Mouse (Mus musculus) hindbrain, embryonic 15.5 days (tissue): ENCODE results near the gene Slc15a3. TPM values are rescaled to one million over a fixed set of nuclear protein-coding genes. Genes with fewer than 3 reads are reported as not detected.

Experiments used
- ATAC-seq: fragments of 200-750 bp; cut with Nextera tagmentation; 2 replicates; pipeline ENCODE4 v1.8.0; 2017; ENCODE audit warnings: low read depth, moderate number of reproducible peaks, moderate TSS enrichment; ENCODE audit not compliant: low FRiP score
- H3K27ac ChIP-seq: fragments of 300-500 bp; sonication (generic); replicated peaks from 2 replicates; pipeline ENCODE4 v1.5.1; 2015; ENCODE audit warnings: mild to moderate bottlenecking, inconsistent platforms
- H3K27me3 ChIP-seq: fragments of 300-500 bp; sonication (generic); 2 replicates; pipeline ENCODE4 v1.6.1; 2015; ENCODE audit warnings: control low read depth, inconsistent platforms
- H3K36me3 ChIP-seq: fragments of 300-500 bp; sonication (generic); 2 replicates; pipeline ENCODE4 v1.6.1; 2015; ENCODE audit warnings: control low read depth, inconsistent platforms
- H3K4me1 ChIP-seq: fragments of 300-500 bp; sonication (generic); replicated peaks from 2 replicates; pipeline ENCODE4 v1.6.1; 2015; ENCODE audit warnings: control low read depth, inconsistent platforms
- H3K4me2 ChIP-seq: fragments of 300-500 bp; sonication (generic); 2 replicates; pipeline ENCODE4 v1.6.1; 2015; ENCODE audit warnings: moderate library complexity, mild to moderate bottlenecking, inconsistent platforms
- H3K4me3 ChIP-seq: fragments of 300-500 bp; sonication (generic); 2 replicates; pipeline ENCODE4 v1.5.1; 2015; ENCODE audit warnings: mild to moderate bottlenecking, inconsistent platforms
- H3K9ac ChIP-seq: fragments of 300-500 bp; sonication (generic); 2 replicates; pipeline ENCODE4 v1.6.1; 2015; ENCODE audit warnings: inconsistent platforms
- H3K9me3 ChIP-seq: fragments of 300-500 bp; sonication (generic); 2 replicates; pipeline ENCODE4 v1.6.1; 2016; ENCODE audit warnings: control low read depth, inconsistent platforms
- WGBS: fragments of 180-500 bp; shearing (Covaris S2); methylation state at CpG from one replicate; pipeline ENCODE4 v1.1.7; 2015; 5-methylcytosine and 5-hydroxymethylcytosine counted together
- polyA plus RNA-seq: library from polyadenylated mRNA; unstranded; fragments of >200 nt; fragmentation: Nextera tagmentation; extraction: Ambion mirVana; gene quantifications from 2 replicates; pipeline ENCODE4 v1.2.1, GENCODE M21; 2015

The Slc15a3 gene
- polyA plus RNA-seq, 1 experiment from 2014 or later = 0.47 TPM

- Histone ChIP-seq H3K4me1 (peaks cover 15% of the 10 kb centered on the region), H3K9ac (no peak overlapping the region), H3K9me3 (no peaks in the 10 kb centered on the region), H3K36me3 (no peaks in the 10 kb centered on the region), H3K4me2 (no peak overlapping the region), H3K27ac (no peak overlapping the region), H3K27me3 (no peaks in the 10 kb centered on the region), H3K4me3 (no peak overlapping the region)
- WGBS = 32% methylated on average over 3 of the region's 3 CpGs
- ATAC-seq = no peak
These were observed 8.0 kb downstream of the Slc15a3 start for GRCm38 (mm10) chr19:10847311-10848087.

DNA sequence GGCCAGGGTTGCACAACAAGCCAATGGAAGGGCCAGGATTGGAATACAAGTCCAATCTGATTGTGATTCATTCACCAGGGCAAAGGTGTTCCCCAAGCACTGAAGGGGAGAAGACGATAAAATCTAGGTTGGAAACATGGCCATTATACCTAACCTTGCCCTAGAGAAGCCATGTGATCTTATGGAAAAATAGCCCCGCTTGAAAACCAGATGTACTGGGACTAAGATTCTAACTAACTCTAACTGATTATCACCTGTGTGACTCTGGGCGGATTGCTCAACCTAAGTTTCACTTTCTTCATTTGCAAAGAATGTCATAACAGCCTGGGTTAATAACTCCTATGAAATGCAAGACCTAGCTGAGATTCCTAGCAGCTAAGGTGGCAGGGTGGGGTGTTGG, 15.9 kb downstream of the Slc15a3 start:
- Histone ChIP-seq H3K27ac (no peak overlapping the region), H3K36me3 (peaks cover 32% of the 10 kb centered on the region)
- 91% methylated on average over 3 of the region's 3 CpGs for WGBS

GRCm38 (mm10) chr19:10856520-10856919, 17.0 kb downstream of the Slc15a3 start:
- H3K27ac ChIP-seq = no peak overlapping the region
- H3K9me3 ChIP-seq = no peaks in the 10 kb centered on the region
- no peak overlapping the region for H3K9ac ChIP-seq
- ATAC-seq = peak; percentile 36; the same call in 1 of the 2 replicates
- no peak overlapping the region for H3K4me3 ChIP-seq
- WGBS = 41% methylated on average over 2 of the region's 2 CpGs
- H3K4me1 ChIP-seq = no peaks in the 10 kb centered on the region
- H3K36me3 ChIP-seq = peaks cover 43% of the 10 kb centered on the region
- H3K4me2 ChIP-seq = no peak overlapping the region
- H3K27me3 ChIP-seq = no peaks in the 10 kb centered on the region

More for the DNA sequence above, 15.9 kb downstream of the Slc15a3 start:
- H3K4me3 ChIP-seq = no peak overlapping the region
- H3K27me3 ChIP-seq = no peaks in the 10 kb centered on the region
- ATAC-seq = no peak
- H3K9ac ChIP-seq = no peak overlapping the region
- no peaks in the 10 kb centered on the region for H3K9me3 ChIP-seq
- no peak overlapping the region for H3K4me2 ChIP-seq
- no peaks in the 10 kb centered on the region for H3K4me1 ChIP-seq

- WGBS = 45% methylated on average over 22 of the region's 22 CpGs
- no peak for ATAC-seq
- Histone ChIP-seq H3K27me3 (no peaks in the 10 kb centered on the region), H3K9me3 (no peaks in the 10 kb centered on the region), H3K4me3 (no peak overlapping the region), H3K36me3 (peaks cover 79% of the 10 kb centered on the region), H3K4me1 (no peaks in the 10 kb centered on the region), H3K9ac (no peak overlapping the region), H3K4me2 (no peak overlapping the region), H3K27ac (no peak overlapping the region)
These were observed 20.6 kb downstream of the Slc15a3 start for GRCm38 (mm10) chr19:10860072-10860497.

- no peak for ATAC-seq
- Histone ChIP-seq H3K4me1 (peaks cover 32% of the 10 kb centered on the region), H3K27me3 (no peaks in the 10 kb centered on the region), H3K9me3 (no peaks in the 10 kb centered on the region), H3K4me3 (no peak overlapping the region), H3K27ac (no peak overlapping the region), H3K4me2 (no peak overlapping the region), H3K36me3 (peaks cover 52% of the 10 kb centered on the region), H3K9ac (no peak overlapping the region)
- WGBS = 84% methylated on average over 13 of the region's 13 CpGs
These were observed 26.8 kb downstream of the Slc15a3 start for GRCm38 (mm10) chr19:10866351-10866750.

DNA sequence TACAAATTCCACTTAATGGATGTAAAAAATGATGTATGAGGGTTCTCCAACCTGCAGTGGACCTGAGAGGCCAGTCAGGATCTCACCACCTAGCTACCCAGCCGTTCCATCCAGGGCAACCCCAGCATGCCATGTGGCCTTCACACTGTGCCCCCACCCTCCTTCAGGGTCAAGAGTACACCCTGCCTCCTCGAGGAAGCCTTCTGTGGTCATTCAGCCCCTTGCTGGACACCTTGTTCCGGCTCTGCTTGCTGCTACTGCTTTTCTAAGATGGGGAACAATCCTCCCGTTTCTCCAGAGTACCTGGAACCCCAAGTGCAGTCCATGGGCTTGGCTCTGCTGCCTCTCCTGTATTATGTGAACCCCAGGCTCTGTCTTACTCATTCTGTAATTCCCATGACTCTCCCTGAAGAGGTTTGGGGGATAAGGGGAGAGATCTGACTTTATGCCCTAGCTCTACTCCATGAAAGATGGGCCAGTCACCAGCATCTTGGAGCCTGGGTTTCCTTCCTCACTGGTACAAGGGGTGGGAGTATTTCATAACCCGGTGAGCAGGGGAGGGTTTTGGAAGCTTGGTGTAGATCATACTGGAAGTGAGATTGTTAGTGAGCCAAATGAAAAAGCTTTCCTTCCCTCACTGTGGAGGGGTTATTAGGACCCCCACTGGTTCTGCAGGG, 28.6 kb downstream of the Slc15a3 start:
- H3K36me3 ChIP-seq = peaks cover 50% of the 10 kb centered on the region
- no peaks in the 10 kb centered on the region for H3K27me3 ChIP-seq
- 0 out of 2 replicates have a peak, but pooled peaks have one; percentile 0 for ATAC-seq
- peak overlapping the region; percentile 94 for H3K9ac ChIP-seq
- peaks cover 32% of the 10 kb centered on the region for H3K4me1 ChIP-seq
- no peaks in the 10 kb centered on the region for H3K9me3 ChIP-seq
- peak overlapping the region; percentile 93 for H3K27ac ChIP-seq
- WGBS = 21% methylated on average over 5 of the region's 5 CpGs
- H3K4me2 ChIP-seq = peak overlapping the region; percentile 89
- H3K4me3 ChIP-seq = peak overlapping the region; percentile 83

DNA sequence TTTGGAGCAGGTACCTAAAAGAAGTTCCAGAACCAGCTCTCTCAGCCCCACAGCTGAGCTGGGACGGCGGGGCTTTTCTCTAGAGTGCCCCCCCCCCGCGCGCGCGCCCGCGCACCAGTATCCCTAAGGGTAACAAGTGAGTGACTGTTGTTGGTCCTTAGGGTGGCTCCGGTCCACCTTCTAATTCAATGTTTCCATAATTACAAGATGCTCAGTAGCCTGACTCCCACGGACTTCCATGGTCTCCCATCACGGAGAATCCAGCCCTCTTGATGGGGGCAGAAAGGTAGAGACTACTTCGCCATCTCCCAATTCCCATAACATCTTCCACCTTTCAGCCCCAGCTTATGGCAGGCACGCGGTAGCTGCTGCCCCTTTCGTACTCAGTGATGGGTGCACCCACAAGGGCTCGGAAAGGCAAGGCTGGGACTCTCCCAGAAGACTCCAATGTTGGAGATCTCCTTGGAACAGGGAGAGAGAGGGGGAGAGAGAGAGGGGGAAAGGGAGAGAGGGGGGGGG, 29.2 kb downstream of the Slc15a3 start:
- Histone ChIP-seq H3K27ac (peak overlapping the region; percentile 93), H3K9ac (peak overlapping the region; percentile 94), H3K4me2 (peak overlapping the region; percentile 89), H3K36me3 (peaks cover 50% of the 10 kb centered on the region), H3K4me1 (peaks cover 32% of the 10 kb centered on the region), H3K9me3 (no peaks in the 10 kb centered on the region), H3K27me3 (no peaks in the 10 kb centered on the region), H3K4me3 (peak overlapping the region; percentile 83)
- WGBS = under 1% methylated on average over 17 of the region's 17 CpGs
- peak; percentile 32 for ATAC-seq

DNA sequence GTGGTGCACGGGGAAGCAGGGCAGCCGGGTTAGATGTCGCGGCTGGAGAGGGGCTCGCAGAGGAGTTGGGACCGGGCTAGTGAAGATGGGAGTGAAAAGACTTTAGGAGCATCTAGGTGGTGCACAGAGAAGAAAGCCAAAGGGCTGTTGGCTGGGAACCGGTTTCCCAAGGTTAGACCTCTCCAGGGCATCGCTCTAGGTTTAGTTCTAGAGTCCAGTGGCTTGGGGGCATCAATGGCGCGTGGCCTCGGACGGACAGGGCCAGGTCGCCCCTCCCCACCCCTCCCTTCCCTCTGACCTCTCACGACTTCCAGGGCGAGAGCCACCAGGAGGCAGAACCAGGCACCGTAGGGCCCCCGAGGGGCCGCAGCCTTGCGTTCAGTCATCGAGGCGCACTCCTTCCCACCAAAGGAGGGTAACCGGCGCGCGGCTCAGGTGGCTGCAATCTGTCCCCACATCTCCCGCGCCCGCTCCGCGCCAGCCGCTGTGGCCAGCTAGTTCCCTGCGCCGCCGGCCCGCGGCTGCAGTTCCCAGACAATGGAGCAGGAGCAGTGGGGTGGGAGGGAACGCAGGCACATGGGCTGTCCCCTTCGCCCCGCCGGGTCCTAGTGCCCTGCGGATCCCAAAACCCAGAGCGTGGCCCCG, 29.8 kb downstream of the Slc15a3 start:
- under 1% methylated on average over 41 of the region's 43 CpGs for WGBS
- no peaks in the 10 kb centered on the region for H3K27me3 ChIP-seq
- H3K9me3 ChIP-seq = no peaks in the 10 kb centered on the region
- peak overlapping the region; percentile 94 for H3K9ac ChIP-seq
- peaks cover 32% of the 10 kb centered on the region for H3K4me1 ChIP-seq
- H3K27ac ChIP-seq = peak overlapping the region; percentile 93
- ATAC-seq = peak; percentile 94
- peaks cover 50% of the 10 kb centered on the region for H3K36me3 ChIP-seq
- peak overlapping the region; percentile 83 for H3K4me3 ChIP-seq
- peak overlapping the region; percentile 89 for H3K4me2 ChIP-seq

GRCm38 (mm10) chr19:10869886-10870527, 30.5 kb downstream of the Slc15a3 start, which contains the start of gene Tmem132a:
Gene Tmem132a, minus strand, starts transcription at chr19:10869940.
- H3K36me3 ChIP-seq = peaks cover 45% of the 10 kb centered on the region
- WGBS = 4% methylated on average over 8 of the region's 8 CpGs

GRCm38 (mm10) chr19:10870676-10871075, 31.1 kb downstream of the Slc15a3 start:
- Histone ChIP-seq H3K9ac (no peak overlapping the region), H3K27ac (peak overlapping the region; percentile 93), H3K27me3 (no peaks in the 10 kb centered on the region), H3K4me3 (no peak overlapping the region), H3K4me2 (no peak overlapping the region), H3K36me3 (peaks cover 38% of the 10 kb centered on the region), H3K4me1 (peaks cover 32% of the 10 kb centered on the region), H3K9me3 (no peaks in the 10 kb centered on the region)
- no peak for ATAC-seq
- 90% methylated on average over 3 of the region's 3 CpGs for WGBS

More at GRCm38 (mm10) chr19:10869886-10870527, 30.5 kb downstream of the Slc15a3 start, which contains the start of gene Tmem132a:
- peak within 1 kb of the TSS; percentile 93 for H3K27ac ChIP-seq
- H3K4me1 ChIP-seq = peaks cover 32% of the 10 kb centered on the region
- H3K27me3 ChIP-seq = no peaks in the 10 kb centered on the region
- H3K4me3 ChIP-seq = peak within 1 kb of the TSS; percentile 83
- H3K9ac ChIP-seq = peak within 1 kb of the TSS; percentile 94
- peak within 1 kb of the TSS; percentile 89 for H3K4me2 ChIP-seq
- ATAC-seq = peak; percentile 61
- no peaks in the 10 kb centered on the region for H3K9me3 ChIP-seq

GRCm38 (mm10) chr19:10871328-10871961, 31.9 kb downstream of the Slc15a3 start:
- Histone ChIP-seq H3K27me3 (no peaks in the 10 kb centered on the region), H3K27ac (no peak overlapping the region), H3K36me3 (peaks cover 33% of the 10 kb centered on the region), H3K9me3 (no peaks in the 10 kb centered on the region), H3K9ac (no peak overlapping the region), H3K4me3 (no peak overlapping the region), H3K4me1 (peaks cover 36% of the 10 kb centered on the region), H3K4me2 (no peak overlapping the region)
- WGBS = 77% methylated on average over 14 of the region's 14 CpGs
- ATAC-seq = no peak
